Mouse (Mus musculus): Measurements from ENCODE around the gene Slc39a13. TPM values are rescaled to one million over a fixed set of nuclear protein-coding genes. Genes with fewer than 3 reads are reported as not detected.
"Not testable (repeated sequence)": the region's sequence is repeated elsewhere in the genome, so short reads cannot be mapped to it uniquely, and the experiment has no call there.

Gene Slc39a13
- total RNA-seq (2021) = 10 to 100 TPM; 25.7 to 27.6 TPM

DNA sequence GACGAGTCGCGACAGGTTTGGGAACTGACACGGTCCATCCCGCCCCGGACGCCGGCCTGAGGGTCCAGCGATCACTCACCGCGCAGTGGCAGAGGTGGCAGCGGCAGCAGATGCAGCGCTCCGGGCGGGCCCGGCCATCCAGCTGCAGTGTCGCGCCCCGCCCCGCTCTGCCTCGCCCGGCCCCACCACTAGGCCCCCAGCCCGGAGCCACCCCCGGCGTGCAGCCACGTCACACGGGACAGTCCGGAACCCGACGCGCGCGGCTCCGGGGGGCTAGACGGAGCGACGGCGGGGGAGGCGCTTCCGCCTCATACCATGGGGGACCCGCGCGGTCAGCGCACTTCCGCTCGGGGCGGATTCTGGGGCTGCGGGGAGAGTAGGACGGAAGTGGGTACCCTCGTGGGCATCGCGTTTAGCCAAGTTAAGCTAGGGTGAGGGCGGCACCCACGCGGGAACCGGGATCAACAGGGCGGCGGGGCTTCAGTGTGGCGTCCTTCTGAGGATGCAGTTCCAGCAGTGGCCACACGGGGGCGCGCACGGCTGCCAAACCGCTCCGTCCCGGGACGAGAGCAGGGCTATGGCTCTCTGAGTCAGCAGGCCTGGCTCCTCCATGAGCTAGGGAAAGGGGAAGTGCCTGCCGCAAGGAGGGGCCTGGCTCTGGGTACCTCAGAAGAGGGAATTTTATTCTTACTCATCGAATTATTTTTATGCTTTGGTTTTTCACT, at the start of gene Slc39a13:
Slc39a13 (minus strand) TSS at position 342 of the 725 bp plus-strand sequence.
- peak; percentile 95 to 97 for DNase-seq (ENCODE audit: extremely low spot score in 1 of 2, low spot score in 2 of 2)
- intact Hi-C loops (cut with DNase I) = loop anchor here (2.0 kb wide), 1 partner anchor 31 kb away; no protein-coding TSS in a partner anchor

DNA sequence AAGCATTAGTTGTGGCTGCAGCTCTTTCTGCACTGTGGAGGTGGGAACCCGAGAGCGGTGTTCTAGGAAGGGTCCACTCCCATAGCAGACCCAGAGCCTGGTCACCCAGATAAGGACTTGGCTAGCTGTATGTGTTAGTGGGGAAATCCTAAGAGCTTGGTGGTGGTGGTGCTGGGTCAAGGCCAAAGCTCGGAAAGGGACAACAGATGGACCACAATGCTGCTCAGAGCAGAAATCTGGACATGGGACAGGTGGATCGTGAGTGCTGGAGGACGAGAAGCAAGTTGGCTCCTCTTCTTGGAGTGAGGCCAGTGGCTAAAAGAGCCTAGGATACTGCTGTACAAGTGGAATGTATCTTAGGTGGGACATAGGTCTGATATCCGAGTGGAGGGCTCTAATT, 49.3 kb upstream of the Slc39a13 start:
- DNase-seq (ENCODE audit: extremely low spot score in 1 of 2, low spot score in 2 of 2) = no peak
- intact Hi-C loops (cut with DNase I) = no loop called here

DNA sequence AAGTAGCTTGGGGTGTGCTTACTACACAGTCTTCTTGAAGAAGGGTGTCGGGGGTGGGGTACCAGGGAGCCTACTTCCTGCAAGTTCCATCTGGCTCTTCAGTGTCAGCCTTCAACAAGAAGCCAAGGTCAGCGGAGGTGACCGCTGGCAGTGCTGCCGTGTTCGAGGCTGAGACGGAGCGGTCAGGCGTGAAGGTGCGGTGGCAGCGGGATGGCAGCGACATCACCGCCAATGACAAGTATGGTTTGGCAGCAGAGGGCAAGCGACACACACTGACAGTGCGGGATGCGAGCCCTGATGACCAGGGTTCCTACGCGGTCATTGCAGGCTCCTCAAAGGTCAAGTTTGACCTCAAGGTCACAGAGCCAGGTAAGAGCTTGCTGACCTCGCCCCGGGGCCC, 48.8 kb upstream of the Slc39a13 start:
- DNase-seq (ENCODE audit: extremely low spot score in 1 of 2, low spot score in 2 of 2) = no peak
- intact Hi-C loops (cut with DNase I) = no loop called here

- DNase-seq (ENCODE audit: extremely low spot score in 1 of 2, low spot score in 2 of 2) = no peak
- intact Hi-C loops (cut with DNase I) = no loop called here
Measured at GRCm38 (mm10) chr2:91118647-91119046, 48.4 kb upstream of the Slc39a13 start.

- intact Hi-C loops (cut with DNase I) = no loop called here
- DNase-seq (ENCODE audit: extremely low spot score in 1 of 2, low spot score in 2 of 2) = no peak
Measured at GRCm38 (mm10) chr2:91117585-91118275, 47.5 kb upstream of the Slc39a13 start, which contains the start of gene Mybpc3. Mybpc3 (plus strand) TSS chr2:91118144.

GRCm38 (mm10) chr2:91116842-91117241, 46.6 kb upstream of the Slc39a13 start:
- intact Hi-C loops (cut with DNase I) = no loop called here
- DNase-seq (ENCODE audit: extremely low spot score in 1 of 2, low spot score in 2 of 2) = no peak

DNA sequence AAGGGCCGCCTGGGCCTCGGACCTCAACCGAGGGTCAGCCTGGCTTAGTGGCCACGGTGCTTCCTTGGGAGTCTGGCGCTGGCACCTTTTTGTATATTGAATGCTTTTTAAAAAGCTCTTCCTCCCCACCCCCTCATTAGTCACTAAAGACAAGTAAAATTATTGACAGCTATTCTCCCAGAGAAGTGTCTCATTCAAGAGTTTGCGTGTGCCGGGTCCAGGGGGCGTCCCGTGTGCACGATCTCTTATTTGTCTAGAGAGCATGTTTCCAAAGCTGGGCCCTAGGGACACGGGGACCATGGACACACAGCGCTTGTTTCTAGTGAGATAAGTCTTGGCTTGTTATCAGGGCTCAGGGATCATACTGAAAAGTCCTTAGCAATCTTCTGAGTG, 45.4 kb upstream of the Slc39a13 start:
- intact Hi-C loops (cut with DNase I) = loop anchor here (1.0 kb wide), 1 partner anchor 79 kb away; no protein-coding TSS in a partner anchor
- DNase-seq (ENCODE audit: extremely low spot score in 1 of 2, low spot score in 2 of 2) = no peak

DNA sequence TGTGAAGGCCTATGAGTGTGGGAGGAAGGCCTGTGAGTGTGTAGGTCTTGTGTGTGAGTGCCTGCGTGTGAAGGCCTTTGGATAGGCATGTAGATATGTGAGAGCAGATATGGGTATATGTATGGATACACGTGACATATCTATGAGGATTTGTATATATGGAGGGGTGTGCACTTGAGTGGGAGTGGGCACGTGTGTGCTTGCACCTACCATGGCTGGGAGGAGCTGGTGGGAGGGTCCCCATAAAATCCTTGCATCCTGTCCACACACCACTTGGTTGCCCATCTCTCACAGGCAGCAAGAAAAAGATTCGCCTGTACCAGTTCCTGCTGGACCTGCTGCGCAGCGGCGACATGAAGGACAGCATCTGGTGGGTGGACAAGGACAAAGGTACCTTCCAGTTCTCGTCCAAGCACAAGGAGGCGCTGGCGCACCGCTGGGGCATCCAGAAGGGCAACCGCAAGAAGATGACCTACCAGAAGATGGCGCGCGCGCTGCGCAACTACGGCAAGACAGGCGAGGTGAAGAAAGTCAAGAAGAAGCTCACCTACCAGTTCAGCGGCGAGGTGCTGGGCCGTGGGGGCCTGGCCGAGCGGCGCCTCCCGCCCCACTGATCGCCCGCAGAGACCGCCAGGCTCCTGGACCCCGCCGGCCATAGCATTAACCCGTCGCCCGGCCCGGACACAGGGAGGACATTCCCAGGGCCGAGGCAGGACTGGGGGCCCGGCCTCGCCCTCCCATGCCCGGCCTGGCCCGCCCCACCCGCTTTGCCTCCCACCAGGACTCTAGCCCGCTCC, 44.8 kb upstream of the Slc39a13 start:
- DNase-seq (ENCODE audit: extremely low spot score in 1 of 2, low spot score in 2 of 2) = peak; percentile 82 to 93

GRCm38 (mm10) chr2:91113852-91114251, 43.6 kb upstream of the Slc39a13 start:
- no peak for DNase-seq (ENCODE audit: extremely low spot score in 1 of 2, low spot score in 2 of 2)
- intact Hi-C loops (cut with DNase I) = no loop called here

More for the DNA sequence above, 44.8 kb upstream of the Slc39a13 start:
- intact Hi-C loops (cut with DNase I) = loop anchor here (1.0 kb wide), 1 partner anchor 79 kb away; no protein-coding TSS in a partner anchor

- intact Hi-C loops (cut with DNase I) = no loop called here
- DNase-seq (ENCODE audit: extremely low spot score in 1 of 2, low spot score in 2 of 2) = no peak
Measured at GRCm38 (mm10) chr2:91113334-91113733, 43.1 kb upstream of the Slc39a13 start.

DNA sequence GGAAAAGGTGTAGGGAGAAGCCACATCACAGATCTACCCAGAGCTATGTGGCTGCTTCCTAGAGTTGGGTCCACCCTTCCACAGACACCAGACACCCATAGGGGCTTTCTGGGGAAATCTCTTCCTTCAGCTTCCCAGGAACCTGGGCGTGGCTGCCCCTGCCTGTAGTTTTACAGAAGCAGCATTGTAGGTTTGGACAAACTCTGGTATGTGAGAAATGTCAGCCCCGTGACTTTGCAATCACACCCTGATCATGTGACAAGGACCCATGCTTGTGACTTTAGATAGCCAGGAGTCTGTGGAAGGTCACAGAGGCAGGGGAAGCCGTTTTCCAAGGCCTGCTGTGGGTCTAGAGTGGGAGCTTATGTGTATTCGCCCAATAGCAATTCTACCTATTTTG, 42.3 kb upstream of the Slc39a13 start:
- intact Hi-C loops (cut with DNase I) = no loop called here
- no peak for DNase-seq (ENCODE audit: extremely low spot score in 1 of 2, low spot score in 2 of 2)

DNA sequence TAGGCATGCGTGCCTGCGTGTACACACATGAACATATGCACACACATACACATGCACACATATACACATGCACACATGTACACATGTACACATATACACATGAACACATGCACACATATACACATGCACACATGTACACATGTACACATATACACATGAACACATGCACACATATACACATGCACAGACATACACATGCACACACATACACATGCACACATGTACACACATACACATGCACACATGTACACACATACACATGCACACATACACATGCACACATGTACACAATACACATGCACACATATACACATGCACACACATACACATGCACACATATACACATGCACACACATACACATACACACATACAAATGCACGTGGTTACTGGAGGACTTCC, 41.6 kb upstream of the Slc39a13 start:
- intact Hi-C loops (cut with DNase I); DNase-seq (ENCODE audit: extremely low spot score in 1 of 2, low spot score in 2 of 2): not testable (repeated sequence)

DNA sequence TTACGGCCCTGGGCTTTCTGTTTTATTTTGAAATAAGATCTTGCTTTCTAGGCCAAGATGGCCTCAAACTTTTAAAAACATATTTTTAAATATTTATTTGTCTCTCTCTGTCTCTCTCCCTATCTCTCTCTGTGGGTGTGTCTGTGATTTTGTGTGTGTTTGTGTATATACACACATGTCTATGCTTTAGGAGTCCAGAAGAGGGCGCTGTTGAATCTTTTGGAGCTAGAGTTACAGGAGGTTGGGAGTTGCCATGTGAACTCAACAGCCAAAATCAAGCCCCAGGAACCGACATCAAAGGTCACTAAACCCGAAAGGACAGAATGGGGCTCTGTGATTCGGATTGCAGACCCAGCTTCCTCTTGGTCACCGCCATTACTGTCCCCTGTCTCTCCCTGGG, 40.2 kb upstream of the Slc39a13 start:
- intact Hi-C loops (cut with DNase I) = no loop called here
- DNase-seq (ENCODE audit: extremely low spot score in 1 of 2, low spot score in 2 of 2) = no peak

- no peak for DNase-seq (ENCODE audit: extremely low spot score in 1 of 2, low spot score in 2 of 2)
- intact Hi-C loops (cut with DNase I) = no loop called here
Measured at GRCm38 (mm10) chr2:91109807-91110385, 39.7 kb upstream of the Slc39a13 start.

DNA sequence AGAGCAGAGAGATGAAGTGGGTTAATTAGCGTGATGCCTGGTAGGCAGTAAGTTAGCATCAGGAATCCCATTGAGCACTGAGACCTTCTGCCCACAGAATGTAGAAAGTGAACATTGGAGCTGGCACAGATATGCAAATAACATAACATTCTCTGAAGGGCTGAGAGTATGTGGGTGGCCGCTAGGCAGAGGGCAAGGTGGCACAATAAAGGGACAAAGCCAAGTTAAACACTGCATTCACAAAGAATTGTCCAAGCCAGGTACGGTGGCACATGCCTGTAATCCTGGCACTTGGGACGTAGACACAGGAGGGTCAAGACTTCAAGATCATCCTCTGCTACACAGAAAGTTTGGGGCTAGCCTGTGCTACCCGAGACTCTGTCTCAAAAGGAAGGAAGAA, 39.0 kb upstream of the Slc39a13 start:
- no peak for DNase-seq (ENCODE audit: extremely low spot score in 1 of 2, low spot score in 2 of 2)
- intact Hi-C loops (cut with DNase I) = no loop called here

GRCm38 (mm10) chr2:91108156-91108555, 37.9 kb upstream of the Slc39a13 start:
- intact Hi-C loops (cut with DNase I) = no loop called here
- DNase-seq (ENCODE audit: extremely low spot score in 1 of 2, low spot score in 2 of 2) = no peak

- intact Hi-C loops (cut with DNase I) = loop anchor here (2.0 kb wide), 1 partner anchor 30 kb away; the partner anchor contains the start of gene Slc39a13
- peak; percentile 84 to 93 for DNase-seq (ENCODE audit: extremely low spot score in 1 of 2, low spot score in 2 of 2)
Measured at GRCm38 (mm10) chr2:91101124-91101740, 31.0 kb upstream of the Slc39a13 start.

GRCm38 (mm10) chr2:91098156-91098555, 27.9 kb upstream of the Slc39a13 start:
- no peak for DNase-seq (ENCODE audit: extremely low spot score in 1 of 2, low spot score in 2 of 2)
- intact Hi-C loops (cut with DNase I) = no loop called here

- intact Hi-C loops (cut with DNase I) = no loop called here
Measured at GRCm38 (mm10) chr2:91097015-91097414, 26.8 kb upstream of the Slc39a13 start.

More at GRCm38 (mm10) chr2:91097015-91097414, 26.8 kb upstream of the Slc39a13 start:
- DNase-seq (ENCODE audit: extremely low spot score in 1 of 2, low spot score in 2 of 2) = no peak
